Mouse (Mus musculus) skeletal muscle tissue, postnatal 0 days (tissue): ENCODE measurements around the gene B3galt6. TPM values are rescaled to one million over a fixed set of nuclear protein-coding genes. Genes with fewer than 3 reads are reported as not detected.

Experiments
- polyA plus RNA-seq: library from polyadenylated mRNA; unstranded; fragments of >200 nt; fragmentation: Nextera tagmentation; extraction: Ambion mirVana; gene quantifications from 2 replicates; pipeline ENCODE4 v1.2.1, GENCODE M21; 2015

B3galt6 gene
- 8.4 and 8.5 TPM in 2 replicates for polyA plus RNA-seq

GRCm38 (mm10) chr4:155992241-155992905 lies at the start of gene B3galt6, which contains the start of gene Sdf4:
Gene B3galt6, minus strand, starts transcription at chr4:155992649.
Gene Sdf4, plus strand, starts transcription at chr4:155992872.

GRCm38 (mm10) chr4:156026013-156026412 lies 33.6 kb upstream of the B3galt6 start, which contains the start of gene Tnfrsf18:
Gene Tnfrsf18, plus strand, starts transcription at chr4:156026164.

GRCm38 (mm10) chr4:156013637-156014036 lies 21.2 kb upstream of the B3galt6 start, which contains the start of gene Tnfrsf4:
Gene Tnfrsf4, plus strand, starts transcription at chr4:156013843.

GRCm38 (mm10) chr4:155962167-155962971 lies 30.1 kb downstream of the B3galt6 start, which contains the start of gene C1qtnf12:
Gene C1qtnf12, plus strand, starts transcription at chr4:155962318.

GRCm38 (mm10) chr4:155943534-155944249 lies 48.8 kb downstream of the B3galt6 start, which contains the start of gene Ube2j2:
Gene Ube2j2, plus strand, starts transcription at chr4:155943831.

Other genes with a start within 250 kb of the B3galt6 start
- 56.3 and 59.2 TPM in 2 replicates for gene Atad3a, start 231.6 kb downstream of the B3galt6 start, polyA plus RNA-seq
- gene Vwa1, start 218.0 kb downstream of the B3galt6 start, polyA plus RNA-seq = 20.3 and 22.5 TPM in 2 replicates
- 1.4 and 1.5 TPM in 2 replicates for gene Tmem88b, start 206.8 kb downstream of the B3galt6 start, polyA plus RNA-seq
- 0.13 and 0.15 TPM in 2 replicates for gene Ankrd65, start 202.2 kb downstream of the B3galt6 start, polyA plus RNA-seq
- gene Mrpl20, start 189.8 kb downstream of the B3galt6 start, polyA plus RNA-seq = 172 and 176 TPM in 2 replicates
- 89.3 and 91.0 TPM in 2 replicates for gene Ccnl2, start 180.2 kb downstream of the B3galt6 start, polyA plus RNA-seq
- 131 and 148 TPM in 2 replicates for gene Aurkaip1, start 161.4 kb downstream of the B3galt6 start, polyA plus RNA-seq
- gene Mxra8, start 153.0 kb downstream of the B3galt6 start, polyA plus RNA-seq = 109 and 120 TPM in 2 replicates
- 13.5 and 16.4 TPM in 2 replicates for gene Dvl1, start 145.2 kb downstream of the B3galt6 start, polyA plus RNA-seq
- gene Tas1r3, start 129.3 kb downstream of the B3galt6 start, polyA plus RNA-seq = 0.16 and 0.21 TPM in 2 replicates
- gene Cptp, start 123.2 kb downstream of the B3galt6 start, polyA plus RNA-seq = 8.0 and 8.1 TPM in 2 replicates
- 23.9 and 26.2 TPM in 2 replicates for gene Ints11, start 123.1 kb downstream of the B3galt6 start, polyA plus RNA-seq
- gene Pusl1, start 100.9 kb downstream of the B3galt6 start, polyA plus RNA-seq = 24.9 and 28.0 TPM in 2 replicates
- 9.6 and 9.8 TPM in 2 replicates for gene Acap3, start 100.8 kb downstream of the B3galt6 start, polyA plus RNA-seq
- 65.7 and 69.6 TPM in 2 replicates for gene Ube2j2, start 48.8 kb downstream of the B3galt6 start, polyA plus RNA-seq
- gene C1qtnf12, start 30.3 kb downstream of the B3galt6 start, polyA plus RNA-seq = 22.7 and 51.1 TPM in 2 replicates
- gene Sdf4, start 223 bp upstream of the B3galt6 start, polyA plus RNA-seq = 85.8 and 116 TPM in 2 replicates
- 0.23 and 0.38 TPM in 2 replicates for gene Tnfrsf4, start 21.2 kb upstream of the B3galt6 start, polyA plus RNA-seq
- 1.0 and 1.3 TPM in 2 replicates for gene Tnfrsf18, start 33.5 kb upstream of the B3galt6 start, polyA plus RNA-seq
- gene Ttll10, start 66.8 kb upstream of the B3galt6 start, polyA plus RNA-seq = not detected in 2 replicates
- gene 9430015G10Rik, start 117.3 kb upstream of the B3galt6 start, polyA plus RNA-seq = 4.9 and 5.1 TPM in 2 replicates
- 0.19 TPM in 1 of 2 replicates, not detected in the other for gene Rnf223, start 137.9 kb upstream of the B3galt6 start, polyA plus RNA-seq
- 9.7 and 10.3 TPM in 2 replicates for gene Agrn, start 204.8 kb upstream of the B3galt6 start, polyA plus RNA-seq
- gene Isg15, start 208.2 kb upstream of the B3galt6 start, polyA plus RNA-seq = 5.4 and 5.6 TPM in 2 replicates
- gene AW011738, start 210.7 kb upstream of the B3galt6 start, polyA plus RNA-seq = 1.4 and 2.0 TPM in 2 replicates
- gene Perm1, start 223.2 kb upstream of the B3galt6 start, polyA plus RNA-seq = 17.7 and 19.9 TPM in 2 replicates
- 7.1 TPM in 2 replicates for gene Plekhn1, start 242.2 kb upstream of the B3galt6 start, polyA plus RNA-seq
- gene Noc2l, start 243.4 kb upstream of the B3galt6 start, polyA plus RNA-seq = 21.8 and 23.8 TPM in 2 replicates